In the genomic region with DNA sequence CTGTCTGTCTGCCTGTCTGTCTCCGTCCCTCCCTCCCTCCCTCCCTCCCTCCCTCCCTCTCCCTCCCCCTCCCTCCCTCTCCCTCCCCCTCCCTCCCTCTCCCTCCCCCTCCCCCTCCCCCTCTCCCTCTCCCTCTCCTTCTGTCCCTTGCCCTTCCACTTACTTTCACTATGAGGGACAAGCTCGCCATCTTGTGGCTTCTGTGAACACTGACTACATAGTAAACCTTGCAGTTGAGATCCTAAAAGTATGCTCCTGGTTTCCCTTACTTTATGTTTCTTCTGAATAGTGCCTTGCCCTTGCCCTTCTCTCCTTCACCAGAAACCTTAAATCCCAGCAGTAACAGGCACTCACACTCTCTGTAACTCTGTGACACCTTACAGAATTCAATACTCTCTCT, we compare ENCODE assay signal across 8 mouse cellular contexts.
DNase-seq lines count a peak whose midpoint lies in the region.

No protein-coding gene starts in this region.

- peak; percentile 13 for DNase-seq in adrenal gland, postnatal 14 days
- no peak for DNase-seq in adrenal gland, adult 8-10 months
- peak; percentile 1 to 16 for DNase-seq in layer of hippocampus, adult 18-20 months (ENCODE audit: low spot score in 2 of 2)
- no peak for DNase-seq in layer of hippocampus, adult 9-11 months
- DNase-seq in R1 (ENCODE audit: low read depth, low spot score) = peak; percentile 77
- DNase-seq in left cerebral cortex, postnatal 4 days = peak; percentile 3
- DNase-seq in urinary bladder, postnatal 25 days (ENCODE audit: low spot score) = no peak
- DNase-seq in adrenal gland, postnatal 4 days (ENCODE audit: low spot score in 2 of 2) = no peak

- intact Hi-C loops in left cerebral cortex, postnatal 4 days (cut with DNase I) = loop anchor here (5.0 kb wide), 2 partner anchors 1574 to 1594 kb away; no protein-coding TSS in a partner anchor

Comparison
In these comparisons a context has a peak if more than half of its experiments do, and no peak if none do; other contexts are left out.
1. DNase-seq: peak in adrenal gland, postnatal 14 days (single experiment), layer of hippocampus, adult 18-20 months (2 of 2), R1 (single experiment) and left cerebral cortex, postnatal 4 days (single experiment); none in adrenal gland, adult 8-10 months (single experiment), layer of hippocampus, adult 9-11 months (single experiment), urinary bladder, postnatal 25 days (single experiment) and adrenal gland, postnatal 4 days (0 of 2).